Mouse (Mus musculus): ENCODE measurements around the gene Olfr221. TPM values are rescaled to one million over a fixed set of nuclear protein-coding genes. Genes with fewer than 3 reads are reported as not detected.
A peak's percentile ranks its signal among the peaks of the same experiment; 100 is the strongest.

The Olfr221 gene
- total RNA-seq, 2 experiments from 2014 or later, result not detected

- intact Hi-C loops (cut with DNase I), result loop anchor here (2.0 to 5.0 kb wide), 2 partner anchors 25 to 107 kb away; partner anchors contain the start of gene Arhgef40
Measured at GRCm38 (mm10) chr14:52009361-52009760, 32.9 kb downstream of the Olfr221 start.

GRCm38 (mm10) chr14:52008321-52009203 lies 33.7 kb downstream of the Olfr221 start:
- intact Hi-C loops (cut with DNase I), result loop anchor here (2.0 to 5.0 kb wide), 2 partner anchors 24 to 106 kb away; partner anchors contain the start of gene Arhgef40
- peak; percentile 92 to 93 for DNase-seq (ENCODE audit: low spot score in 2 of 2)

More at GRCm38 (mm10) chr14:52009361-52009760, 32.9 kb downstream of the Olfr221 start:
- no peak for DNase-seq (ENCODE audit: low spot score in 2 of 2)

GRCm38 (mm10) chr14:52006771-52007170 lies 35.5 kb downstream of the Olfr221 start:
- intact Hi-C loops (cut with DNase I), result loop anchor here (5.0 kb wide), 1 partner anchor 104 kb away; no protein-coding TSS in a partner anchor
- DNase-seq (ENCODE audit: low spot score in 2 of 2), result no peak

- DNase-seq (ENCODE audit: low spot score in 2 of 2), result no peak
- intact Hi-C loops (cut with DNase I), result loop anchor here (5.0 kb wide), 1 partner anchor 104 kb away; no protein-coding TSS in a partner anchor
Measured at GRCm38 (mm10) chr14:52006241-52006640, 36.0 kb downstream of the Olfr221 start.

- DNase-seq (ENCODE audit: low spot score in 2 of 2), result no peak
- intact Hi-C loops (cut with DNase I), result loop anchor here (5.0 kb wide), 1 partner anchor 103 kb away; no protein-coding TSS in a partner anchor
Measured at GRCm38 (mm10) chr14:52005616-52006015, 36.6 kb downstream of the Olfr221 start.

GRCm38 (mm10) chr14:52005141-52005540 lies 37.1 kb downstream of the Olfr221 start:
- intact Hi-C loops (cut with DNase I), result loop anchor here (5.0 kb wide), 1 partner anchor 103 kb away; no protein-coding TSS in a partner anchor
- no peak for DNase-seq (ENCODE audit: low spot score in 2 of 2)

DNA sequence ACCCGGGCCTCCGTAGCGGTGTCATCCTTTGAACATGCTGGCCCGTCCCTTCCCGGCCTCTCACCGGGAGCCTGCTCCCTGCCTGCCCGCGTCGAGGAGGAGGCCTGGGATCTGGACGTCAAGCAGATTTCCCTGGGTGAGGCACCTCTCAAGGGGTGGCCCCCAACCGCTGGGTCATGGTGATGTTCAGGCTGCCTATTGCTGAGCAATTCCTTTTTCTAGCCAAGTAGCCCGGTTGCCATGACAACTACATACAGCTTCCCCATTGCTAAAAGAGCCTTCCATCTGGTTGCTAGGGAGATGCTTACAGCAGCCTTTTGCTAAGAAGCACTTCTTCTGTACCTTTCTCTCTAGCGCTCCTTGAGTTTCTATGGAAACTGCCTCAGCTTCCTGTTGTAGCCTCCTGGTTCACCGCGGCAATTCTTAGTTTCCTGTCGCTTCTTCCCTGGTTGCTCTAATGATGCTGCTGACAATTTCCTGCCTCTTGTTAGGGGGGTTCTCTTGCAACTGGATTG lies 38.2 kb downstream of the Olfr221 start:
- DNase-seq (ENCODE audit: low spot score in 2 of 2), result peak; percentile 88 to 97
- intact Hi-C loops (cut with DNase I), result no loop called here

DNA sequence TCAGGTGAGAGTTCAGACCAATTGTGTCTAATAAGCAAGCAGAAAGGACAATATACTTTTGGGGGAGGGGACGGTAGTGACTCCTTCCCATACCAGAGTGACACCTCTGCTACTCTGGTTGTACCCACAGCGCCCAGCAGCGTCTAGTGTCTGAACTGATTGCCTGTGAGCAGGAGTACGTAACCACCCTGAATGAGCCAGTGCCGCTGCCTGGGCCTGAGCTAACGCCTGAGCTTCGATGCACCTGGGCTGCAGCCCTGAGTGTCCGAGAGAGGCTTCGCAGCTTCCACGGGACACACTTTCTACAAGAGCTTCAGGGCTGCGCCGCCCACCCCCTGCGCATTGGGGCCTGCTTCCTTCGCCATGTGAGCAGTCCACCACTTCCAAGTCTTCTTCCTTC lies 44.8 kb downstream of the Olfr221 start:
- intact Hi-C loops (cut with DNase I), result no loop called here
- DNase-seq (ENCODE audit: low spot score in 2 of 2), result no peak

DNA sequence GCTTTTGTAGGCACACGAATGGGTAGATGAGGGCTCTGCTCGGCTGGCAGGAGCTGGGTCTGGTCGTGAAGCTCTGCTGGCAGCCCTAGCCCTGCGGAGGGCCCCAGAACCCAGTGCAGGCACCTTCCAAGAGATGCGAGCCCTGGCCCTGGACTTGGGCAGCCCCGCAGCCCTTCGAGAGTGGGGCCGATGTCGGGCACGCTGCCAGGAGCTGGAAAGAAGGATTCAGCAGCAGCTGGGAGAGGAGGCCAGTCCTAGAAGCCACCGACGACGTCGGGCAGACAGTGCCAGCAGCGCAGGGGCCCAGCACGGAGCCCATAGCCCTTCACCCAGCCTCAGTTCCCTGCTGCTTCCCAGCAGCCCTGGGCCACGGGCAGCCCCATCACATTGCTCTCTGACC lies 45.4 kb downstream of the Olfr221 start:
- intact Hi-C loops (cut with DNase I), result no loop called here
- no peak for DNase-seq (ENCODE audit: low spot score in 2 of 2)

- intact Hi-C loops (cut with DNase I), result no loop called here
- no peak for DNase-seq (ENCODE audit: low spot score in 2 of 2)
Measured at GRCm38 (mm10) chr14:51996231-51996841, 45.9 kb downstream of the Olfr221 start.

GRCm38 (mm10) chr14:51995219-51995871 lies 46.9 kb downstream of the Olfr221 start:
- DNase-seq (ENCODE audit: low spot score in 2 of 2), result no peak
- intact Hi-C loops (cut with DNase I), result no loop called here

DNA sequence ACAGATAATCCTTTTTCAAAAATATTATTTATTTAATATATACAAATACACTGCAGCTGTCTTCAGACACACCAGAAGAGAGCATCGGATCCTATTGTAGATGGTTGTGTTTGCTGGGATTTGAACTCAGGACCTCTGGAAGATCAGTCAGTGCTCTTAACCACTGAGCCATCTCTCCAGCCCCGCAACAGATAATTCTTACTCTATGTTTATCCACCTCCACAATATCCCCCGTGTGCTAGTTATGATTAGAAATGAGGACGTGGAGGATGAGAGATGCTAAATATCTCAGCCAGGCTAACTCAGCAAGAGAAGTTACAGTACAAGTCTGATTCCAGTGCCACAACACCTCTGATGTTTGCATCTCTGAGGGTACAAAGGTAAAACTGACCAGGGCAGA lies 47.8 kb downstream of the Olfr221 start:
- no peak for DNase-seq (ENCODE audit: low spot score in 2 of 2)
- intact Hi-C loops (cut with DNase I), result no loop called here

DNA sequence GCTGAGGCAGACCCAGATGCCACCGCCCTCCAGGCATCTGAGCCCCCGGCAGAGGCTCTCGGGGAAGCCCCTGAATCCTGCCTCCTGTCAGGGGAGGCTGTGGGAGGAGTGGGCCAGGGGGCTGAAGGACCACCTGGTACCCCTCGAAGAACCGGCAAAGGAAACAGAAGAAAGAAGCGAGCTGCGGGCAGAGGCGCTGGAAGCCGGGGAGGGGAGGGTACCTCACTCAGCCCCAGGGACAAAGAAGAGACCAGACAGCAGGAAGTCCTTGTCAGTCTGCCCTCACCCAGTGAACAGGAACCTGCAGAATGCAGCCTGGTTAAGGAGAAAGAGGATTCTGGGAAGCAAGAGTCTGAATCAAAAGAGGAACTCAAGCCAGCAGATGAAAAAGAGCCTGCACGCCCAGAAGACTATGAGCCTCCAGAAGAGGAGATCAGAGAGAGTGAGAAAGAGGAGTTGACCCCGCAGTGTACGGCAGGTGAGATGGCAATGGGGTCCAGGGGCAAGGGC lies 52.7 kb downstream of the Olfr221 start:
- intact Hi-C loops (cut with DNase I), result no loop called here
- DNase-seq (ENCODE audit: low spot score in 2 of 2), result no peak

DNA sequence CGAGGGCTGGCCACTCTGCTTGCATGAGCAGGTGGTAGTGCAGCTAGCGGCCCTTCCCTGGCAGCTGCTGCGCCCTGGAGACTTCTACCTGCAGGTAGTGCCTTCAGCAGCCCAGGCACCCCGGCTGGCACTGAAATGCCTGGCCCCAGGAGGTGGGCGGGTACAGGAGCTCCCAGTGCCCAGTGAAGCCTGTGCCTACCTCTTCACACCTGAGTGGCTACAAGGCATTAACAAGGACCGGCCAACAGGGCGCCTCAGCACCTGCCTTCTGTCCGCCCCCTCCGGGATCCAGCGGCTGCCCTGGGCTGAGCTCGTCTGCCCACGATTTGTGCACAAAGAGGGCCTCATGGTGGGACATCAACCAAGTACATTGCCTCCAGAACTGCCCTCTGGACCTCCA lies 53.5 kb downstream of the Olfr221 start:
- intact Hi-C loops (cut with DNase I), result no loop called here
- no peak for DNase-seq (ENCODE audit: low spot score in 2 of 2)

DNA sequence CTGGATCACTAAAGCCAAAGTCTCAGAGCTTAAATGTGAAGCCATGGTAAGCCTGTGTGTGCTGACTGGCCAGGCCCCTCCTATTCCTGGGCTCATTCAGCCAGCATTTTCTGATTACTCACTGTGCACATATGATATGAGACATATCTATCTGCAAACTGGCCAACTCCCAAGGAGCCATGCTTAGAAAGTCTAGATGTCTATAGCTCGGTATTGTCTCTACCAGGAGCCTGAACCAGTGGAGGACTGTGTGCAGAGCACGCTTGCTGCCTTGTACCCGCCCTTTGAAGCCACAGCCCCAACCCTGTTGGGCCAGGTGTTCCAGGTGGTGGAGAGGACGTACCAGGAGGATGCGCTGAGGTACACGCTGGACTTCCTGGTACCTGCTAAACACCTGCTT lies 55.1 kb downstream of the Olfr221 start:
- intact Hi-C loops (cut with DNase I), result no loop called here
- no peak for DNase-seq (ENCODE audit: low spot score in 2 of 2)

- intact Hi-C loops (cut with DNase I), result no loop called here
- no peak for DNase-seq (ENCODE audit: low spot score in 2 of 2)
Measured at GRCm38 (mm10) chr14:51986153-51986505, 56.1 kb downstream of the Olfr221 start.

DNA sequence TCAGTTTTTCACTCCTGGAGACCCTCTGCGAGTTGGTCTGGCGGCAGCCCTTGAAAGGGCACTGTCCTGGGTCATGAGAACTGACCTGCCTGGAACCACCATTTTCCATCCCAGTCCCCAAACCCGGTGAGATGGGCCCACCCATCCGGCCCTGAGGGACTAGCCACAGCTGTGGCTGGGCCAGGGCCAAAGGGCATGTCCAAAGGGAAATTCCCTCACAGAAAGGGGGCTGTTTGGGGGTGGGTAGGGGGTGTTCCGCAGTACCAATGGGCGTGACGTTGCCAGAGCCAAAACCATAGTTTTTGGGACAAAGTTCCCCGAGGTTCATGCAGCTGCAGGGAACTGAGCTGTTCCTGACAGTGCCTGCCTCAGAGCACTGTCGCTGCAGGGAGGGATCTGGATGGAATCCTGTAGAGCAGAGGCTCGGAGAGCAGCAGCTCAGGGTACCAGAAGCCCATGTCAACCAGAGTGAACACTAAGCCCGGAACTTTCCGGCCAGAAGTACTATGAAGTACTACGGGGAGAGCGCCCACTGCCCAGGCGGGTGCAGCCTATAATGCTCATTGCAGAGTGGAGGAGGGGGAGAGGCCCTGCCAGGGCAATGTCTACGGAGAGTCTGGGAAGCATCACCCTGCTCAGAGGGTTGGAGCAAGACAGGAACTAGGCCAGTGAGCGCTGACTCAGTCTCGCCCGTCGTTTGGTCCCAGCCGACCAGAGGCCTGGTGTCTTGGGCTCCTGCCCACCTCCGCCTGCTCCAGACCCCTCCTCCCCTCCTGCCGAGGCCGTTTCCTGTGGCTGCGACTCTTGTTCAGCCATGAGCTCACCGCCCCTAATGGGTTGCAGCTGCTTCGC lies 56.7 kb downstream of the Olfr221 start:
- intact Hi-C loops (cut with DNase I), result loop anchor here (2.0 kb wide), 2 partner anchors 23 to 71 kb away; partner anchors contain the start of gene Ndrg2
- peak; percentile 60 to 78 for DNase-seq (ENCODE audit: low spot score in 2 of 2)
